Mouse (Mus musculus): ENCODE data around the gene Gsdma3.

Gene Gsdma3

GRCm38 (mm10) chr11:98625611-98626410 lies at the start of gene Gsdma3, which contains the start of gene Gm12355:
Gene Gsdma3, plus strand, starts transcription at chr11:98626360.
Gene Gm12355, minus strand, starts transcription at chr11:98625661.
- DNase-seq (ENCODE audit: low spot score) = no peak

DNA sequence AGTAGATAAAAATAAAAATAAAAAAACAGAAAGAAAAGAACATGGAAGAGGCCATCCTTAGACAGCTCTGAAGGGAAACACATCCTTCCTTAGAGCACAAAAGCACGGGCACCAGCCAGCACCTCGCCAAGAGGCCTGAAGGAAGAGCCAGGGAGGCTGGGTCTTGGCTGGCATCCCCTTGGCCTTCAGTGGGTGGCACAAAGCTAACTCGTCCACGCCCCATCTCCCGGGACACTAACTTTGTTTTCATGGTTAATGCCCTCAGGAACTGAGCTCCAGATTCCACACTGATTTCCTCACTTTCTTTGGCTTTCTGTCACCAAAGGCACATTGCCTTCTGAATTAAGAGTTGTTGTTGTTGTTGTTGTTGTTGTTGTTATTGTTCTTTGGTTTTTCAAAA lies 48.4 kb upstream of the Gsdma3 start:
- DNase-seq (ENCODE audit: low spot score) = no peak

DNA sequence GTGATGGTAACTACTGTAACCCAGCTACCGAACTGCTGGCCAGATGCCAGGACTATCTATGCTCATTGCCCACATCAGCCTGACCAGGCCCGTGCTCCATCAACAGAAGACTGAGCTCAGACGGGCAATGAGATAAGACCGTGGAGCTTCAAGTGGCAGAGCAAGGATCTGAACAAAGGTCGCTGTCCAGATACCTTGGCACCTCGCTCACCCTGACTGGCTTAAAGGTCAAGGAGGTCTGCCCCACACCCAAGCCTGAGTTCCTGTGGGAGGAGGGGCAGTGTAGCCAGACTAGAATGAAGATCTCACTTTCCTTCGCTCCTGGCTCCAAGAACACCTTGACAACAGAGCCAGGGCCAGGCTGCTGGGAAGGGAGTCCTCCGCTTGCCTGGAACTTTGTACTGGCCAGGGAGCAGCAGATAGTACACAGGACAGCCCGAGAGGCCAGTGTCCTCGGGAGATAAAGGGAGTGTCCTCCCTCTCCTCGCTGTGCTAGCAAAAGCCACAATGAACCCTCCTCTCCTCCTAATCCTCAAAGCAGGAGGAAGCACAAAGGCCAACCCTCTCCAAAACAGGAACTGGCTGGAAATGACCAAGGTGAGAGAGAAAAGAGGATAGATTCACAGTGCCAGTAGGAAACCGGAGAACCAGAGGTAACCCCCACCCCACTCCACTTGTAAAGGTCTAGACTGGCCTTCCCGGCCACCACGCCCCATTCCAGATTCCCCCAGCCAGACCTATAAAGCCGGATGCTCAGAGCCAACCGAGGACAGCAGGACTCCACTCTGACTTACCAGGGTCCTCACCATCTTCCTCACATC lies 45.6 kb upstream of the Gsdma3 start:
- DNase-seq (ENCODE audit: low spot score) = no peak

DNA sequence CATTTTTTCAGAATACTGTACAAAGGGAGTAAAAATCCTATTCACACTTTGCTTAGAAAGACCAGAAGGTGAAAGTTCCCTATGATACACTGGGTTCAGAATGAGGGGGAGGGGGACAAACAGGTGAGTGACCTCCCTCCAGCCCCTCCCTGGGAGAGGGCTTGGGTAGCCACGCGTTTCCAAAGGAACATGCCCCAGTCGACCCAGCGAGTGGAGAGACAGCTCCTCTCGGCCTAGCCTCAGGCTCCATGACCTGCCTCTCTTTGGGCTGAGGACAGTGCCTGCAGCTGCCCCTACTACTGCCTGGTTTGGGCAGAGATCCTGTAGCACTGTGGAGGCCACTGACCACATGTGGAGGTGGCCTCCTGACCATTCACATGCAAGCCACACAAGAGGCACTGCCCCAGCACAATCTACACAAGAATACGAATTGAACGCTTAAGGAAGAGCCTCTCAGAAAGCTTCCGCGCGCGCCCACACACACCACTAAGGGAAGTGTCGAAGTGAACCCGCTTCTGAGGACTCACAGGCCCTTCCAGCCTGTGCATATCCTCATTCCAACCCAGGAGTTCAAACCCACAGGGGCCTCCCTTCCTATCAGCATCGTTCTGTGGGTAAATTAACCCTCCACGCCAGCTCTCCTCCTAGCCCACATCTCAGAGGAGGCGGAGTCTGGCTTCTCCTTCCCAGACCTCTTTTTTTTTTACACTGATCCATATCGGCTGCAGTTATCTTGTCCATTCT lies 44.7 kb upstream of the Gsdma3 start:
- no peak for DNase-seq (ENCODE audit: low spot score)

DNA sequence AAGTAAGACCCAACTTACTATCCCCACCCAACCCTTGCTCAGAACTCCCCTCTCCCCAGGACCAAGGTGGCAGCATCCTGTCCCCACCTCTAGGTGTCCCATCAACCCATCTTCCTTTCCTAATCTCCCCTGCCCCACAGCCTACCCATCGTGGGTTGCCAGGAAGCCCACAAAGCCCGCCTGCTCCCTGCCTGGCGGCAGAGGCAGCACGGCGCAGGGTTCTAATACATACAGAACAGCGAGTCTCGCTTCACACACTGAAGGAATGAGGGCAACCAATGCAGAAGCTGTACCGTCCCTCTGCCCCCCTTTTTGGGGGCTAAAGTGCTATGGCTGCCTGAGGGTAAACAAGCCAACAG lies 44.2 kb upstream of the Gsdma3 start:
- DNase-seq (ENCODE audit: low spot score) = no peak

GRCm38 (mm10) chr11:98582551-98583264 lies 43.5 kb upstream of the Gsdma3 start:
- DNase-seq (ENCODE audit: low spot score) = no peak

- no peak for DNase-seq (ENCODE audit: low spot score)
These were observed 43.0 kb upstream of the Gsdma3 start for GRCm38 (mm10) chr11:98583265-98583552.

DNA sequence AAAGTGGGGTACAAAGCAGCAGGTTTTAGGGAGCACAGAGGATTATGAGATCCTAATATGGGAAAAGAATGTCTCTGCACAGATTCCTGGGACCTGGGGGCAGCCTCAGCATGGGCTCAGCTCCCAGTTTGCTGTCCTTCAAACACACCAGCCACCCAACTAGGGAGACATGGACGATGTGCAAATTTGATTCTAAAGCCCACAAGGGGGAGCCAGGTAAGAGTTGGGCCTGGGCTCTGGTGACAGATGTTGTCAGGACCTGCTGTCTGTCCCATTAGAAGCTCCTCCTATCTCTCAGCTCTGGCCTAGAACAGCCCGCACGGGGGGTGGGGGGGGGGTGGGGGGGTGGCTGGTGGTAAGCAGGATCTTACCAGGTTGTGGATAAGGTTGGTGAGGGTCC lies 42.6 kb upstream of the Gsdma3 start:
- no peak for DNase-seq (ENCODE audit: low spot score)

- no peak for DNase-seq (ENCODE audit: low spot score)
These were observed 42.0 kb upstream of the Gsdma3 start for GRCm38 (mm10) chr11:98584146-98584545.

DNA sequence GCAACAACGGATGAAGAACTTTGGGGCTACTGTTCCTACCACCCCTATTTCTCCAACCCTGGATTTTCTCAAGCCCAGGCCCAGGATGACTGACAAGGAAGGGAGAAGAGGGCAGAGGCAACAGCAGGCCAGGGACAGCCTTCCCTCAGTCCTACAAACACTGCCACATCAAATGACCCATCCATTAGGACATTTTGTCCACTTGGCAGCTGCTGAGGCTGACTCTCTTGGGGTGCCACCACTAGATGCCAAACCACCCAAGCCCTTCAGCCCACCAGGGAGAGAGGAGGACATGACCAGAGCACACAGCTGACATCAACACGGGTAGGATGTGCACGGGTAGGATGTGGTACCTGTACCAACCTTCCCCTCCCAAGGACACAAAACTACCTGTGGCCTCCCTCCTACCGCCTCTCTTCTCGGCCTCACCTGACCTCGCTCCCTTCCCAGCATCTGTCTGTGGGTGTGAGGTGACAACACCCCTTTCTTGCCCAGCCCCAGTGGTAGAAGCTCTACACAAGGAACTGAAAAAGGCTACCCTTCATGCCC lies 41.5 kb upstream of the Gsdma3 start:
- no peak for DNase-seq (ENCODE audit: low spot score)

GRCm38 (mm10) chr11:98586087-98586891 lies 39.9 kb upstream of the Gsdma3 start:
- no peak for DNase-seq (ENCODE audit: low spot score)

GRCm38 (mm10) chr11:98586892-98587563 lies 39.1 kb upstream of the Gsdma3 start, which contains the start of gene Ormdl3:
Gene Ormdl3, minus strand, starts transcription at chr11:98587368.
- DNase-seq (ENCODE audit: low spot score) = peak; percentile 98

DNA sequence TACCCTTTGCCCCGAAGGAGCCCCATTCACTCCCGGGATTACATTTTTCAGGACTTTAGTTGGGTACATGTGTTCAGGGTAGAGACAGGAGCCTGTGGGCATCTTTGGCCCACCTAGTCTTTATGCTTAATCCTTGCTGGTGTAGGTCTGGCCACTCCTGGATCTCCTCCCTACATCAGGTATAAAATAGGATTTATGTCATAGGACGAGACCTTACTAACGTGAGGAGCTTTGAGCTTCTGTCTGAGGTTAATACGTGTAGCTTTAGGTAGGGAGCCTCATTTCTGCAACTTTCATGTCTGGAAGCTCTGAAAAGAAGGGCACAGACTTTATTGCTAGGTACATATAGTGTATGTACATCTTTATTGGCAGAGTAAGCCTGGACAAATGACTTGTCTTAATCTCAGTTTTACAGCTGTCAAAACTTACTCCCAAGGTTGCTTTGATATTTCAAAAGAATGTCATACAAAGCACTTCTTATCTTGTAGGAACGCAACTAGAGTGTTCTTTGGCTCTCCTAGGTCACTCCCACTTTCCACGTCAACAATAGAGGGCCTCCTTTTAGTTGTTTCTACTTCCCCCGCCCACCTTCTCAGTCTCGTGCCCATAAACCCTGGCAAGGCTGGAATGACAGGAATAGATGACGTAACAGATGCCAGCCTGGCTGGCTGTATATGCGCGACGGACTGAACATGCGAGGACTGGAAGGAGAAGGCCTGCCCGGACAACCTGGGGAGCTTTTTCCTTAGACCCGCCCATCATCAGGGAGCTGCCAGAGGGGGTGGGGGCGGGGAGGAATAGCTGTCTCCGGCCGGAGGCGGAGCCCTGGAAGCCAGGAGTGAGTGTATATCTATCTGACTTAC lies 38.2 kb upstream of the Gsdma3 start:
- DNase-seq (ENCODE audit: low spot score) = peak; percentile 53

DNA sequence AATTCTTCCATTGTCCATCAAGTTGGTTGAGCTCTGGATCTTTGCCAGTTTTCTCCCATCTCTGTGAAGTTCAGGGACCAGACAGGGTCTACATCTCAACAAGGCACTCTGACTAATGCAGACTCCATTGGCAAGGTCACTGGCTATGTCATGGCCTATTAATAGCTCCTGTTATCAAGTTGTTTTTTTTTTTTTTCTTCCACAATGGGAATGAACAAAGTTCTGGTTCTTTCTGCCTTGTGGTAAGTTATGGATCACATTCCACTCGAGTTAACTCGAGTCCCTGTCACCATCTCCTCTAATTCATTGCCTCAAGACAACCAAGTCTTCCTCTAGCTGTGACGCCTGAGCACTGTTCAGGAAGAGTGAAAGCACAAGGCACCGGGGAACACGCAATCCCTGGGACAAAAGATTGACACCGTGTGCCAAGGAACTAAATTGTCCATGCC lies 37.3 kb upstream of the Gsdma3 start:
- DNase-seq (ENCODE audit: low spot score) = no peak

DNA sequence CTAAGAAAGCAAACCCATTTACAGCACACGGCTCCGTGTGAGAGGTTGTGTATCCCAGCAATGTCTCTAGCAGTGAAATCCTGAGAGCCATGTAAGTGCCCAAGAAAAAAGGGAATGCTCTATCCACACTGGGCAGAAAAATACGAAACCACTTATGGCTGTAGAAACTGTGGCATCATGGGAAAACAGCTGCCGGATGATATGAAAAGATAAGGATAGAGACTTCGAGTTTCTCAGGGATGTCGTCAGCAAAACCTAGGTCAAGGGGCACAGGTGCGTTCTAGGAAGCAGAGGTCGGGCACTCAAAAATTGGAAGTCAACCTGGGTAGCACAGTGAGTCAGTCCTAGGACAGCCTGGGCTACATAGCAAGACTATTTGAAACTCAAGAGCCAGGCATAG lies 36.9 kb upstream of the Gsdma3 start:
- no peak for DNase-seq (ENCODE audit: low spot score)

DNA sequence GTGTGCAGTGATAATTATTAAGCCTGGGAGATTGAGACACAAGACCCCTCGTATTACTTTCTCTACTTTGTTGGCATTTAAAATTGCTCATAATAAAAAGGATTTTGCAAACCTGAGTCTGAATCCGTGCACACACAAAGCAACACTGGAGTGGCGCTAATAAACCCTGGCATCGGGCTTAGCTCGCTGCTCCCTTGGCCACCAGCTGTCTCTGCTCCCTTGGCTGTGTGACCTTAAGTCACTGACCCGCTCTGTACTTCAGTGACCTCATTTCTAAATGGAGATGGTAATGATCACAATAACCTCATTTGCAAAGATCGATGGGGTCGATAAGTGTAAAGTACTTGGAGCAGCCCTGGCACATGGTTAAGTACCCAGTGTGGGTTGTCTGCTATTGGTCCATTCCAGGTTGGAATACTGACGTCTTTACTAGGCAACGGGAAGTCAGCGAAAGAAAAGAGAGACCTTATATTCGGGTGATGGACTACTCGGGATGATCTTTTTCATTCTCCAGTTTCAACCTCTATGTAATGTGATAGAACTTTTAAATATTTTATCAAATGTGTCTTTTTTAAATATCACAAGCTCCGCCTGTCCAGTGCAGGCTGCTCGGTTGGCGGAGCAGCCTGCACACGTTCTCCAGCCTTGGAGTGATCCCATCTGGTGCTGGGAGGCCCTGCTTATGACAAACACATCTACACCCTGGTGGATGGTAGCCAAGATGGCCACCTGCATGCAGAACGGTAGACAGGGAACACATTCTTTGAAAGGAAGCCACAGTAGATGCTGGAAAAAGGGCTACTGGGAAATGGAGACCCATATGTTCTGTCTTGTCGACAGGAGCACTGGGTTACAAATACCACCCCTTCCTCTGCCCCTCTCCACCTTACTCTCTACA lies 35.4 kb upstream of the Gsdma3 start:
- DNase-seq (ENCODE audit: low spot score) = no peak

DNA sequence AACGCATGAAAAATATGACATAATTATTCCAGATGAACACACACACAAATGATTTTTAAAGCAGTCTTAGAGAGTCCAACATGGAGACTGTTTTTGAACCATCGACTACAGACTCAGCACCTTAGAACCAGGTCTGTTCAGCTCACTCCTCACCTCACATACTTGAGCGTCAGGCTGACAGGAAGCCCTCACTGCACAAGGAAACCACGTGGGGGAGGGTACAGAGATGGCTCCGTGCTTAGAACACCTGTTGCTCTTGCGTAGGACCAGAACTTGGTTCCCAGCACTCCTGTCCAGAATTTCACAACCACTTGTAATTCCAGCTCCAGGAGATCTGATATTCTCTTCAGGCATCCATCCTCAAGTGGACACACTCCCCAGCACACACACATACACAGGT lies 31.1 kb upstream of the Gsdma3 start:
- DNase-seq (ENCODE audit: low spot score) = no peak

- no peak for DNase-seq (ENCODE audit: low spot score)
These were observed 30.7 kb upstream of the Gsdma3 start for GRCm38 (mm10) chr11:98595473-98595872.

Measured in T-cell, adult 2 months (primary cell).